Mouse (Mus musculus) myocyte (in vitro differentiated cells): Measurements from ENCODE around the gene Tas2r104.

Experiments used
- MAX ChIP-seq: IDR thresholded peaks from one replicate; pipeline ENCODE4 v1.6.1; 2011; ENCODE audit warnings: low read depth, mild to moderate bottlenecking, control low read depth
- MYOD1 ChIP-seq, 3 experiments: IDR thresholded peaks; one replicate each; pipeline ENCODE4 v1.6.1; 2011; ENCODE audit warnings: control low read depth in 2 of 3, low read depth in 2 of 3, mild to moderate bottlenecking in 2 of 3, moderate library complexity in 1 of 3; ENCODE audit not compliant: insufficient read length in 2 of 3, control insufficient read depth in 1 of 3
- POLR2A ChIP-seq: IDR thresholded peaks from one replicate; pipeline ENCODE4 v1.6.1; 2011; ENCODE audit warnings: low read depth, mild to moderate bottlenecking, control low read depth, moderate library complexity; ENCODE audit not compliant: insufficient read length
- TCF12 ChIP-seq: IDR thresholded peaks from one replicate; pipeline ENCODE4 v1.6.1; 2011; ENCODE audit warnings: mild to moderate bottlenecking, control low read depth; ENCODE audit not compliant: poor library complexity, insufficient read depth, severe bottlenecking

DNA sequence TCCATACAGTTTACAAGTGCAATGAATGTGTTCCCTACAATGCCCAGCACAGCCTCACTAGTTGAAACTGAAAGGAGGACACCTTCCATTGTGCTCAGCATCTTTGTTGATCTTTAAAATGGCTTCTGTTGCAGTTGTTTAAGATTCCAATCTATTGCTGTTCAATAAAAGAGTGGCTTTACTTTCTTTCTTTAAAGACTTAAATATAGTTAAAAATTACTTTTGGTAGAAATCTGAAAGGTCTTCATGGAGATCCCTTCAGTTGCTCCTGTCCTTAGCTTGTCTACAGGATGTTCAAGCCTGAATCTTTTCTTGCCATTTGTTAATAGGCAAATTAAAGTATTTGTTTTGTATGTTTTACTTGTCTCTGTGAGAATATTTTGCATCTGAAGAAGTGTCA, 4.4 kb upstream of the Tas2r104 start, which contains the start of gene Tas2r114:
- TF ChIP-seq POLR2A: no peak
- TF ChIP-seq TCF12: no peak
- TF ChIP-seq MYOD1 (IDR thresholded peaks at IDR 0.05; ENCODE audit: control insufficient read depth in 1 of 3, insufficient read length in 2 of 3, low read depth in 2 of 3): no peak
- no peak for TF ChIP-seq MAX
